Mouse (Mus musculus): ENCODE data around the gene Tnfrsf18. TPM values are rescaled to one million over a fixed set of nuclear protein-coding genes. Genes with fewer than 3 reads are reported as not detected.

Gene Tnfrsf18
- polyA plus RNA-seq, 1 experiment from 2014 or later = 2.7 TPM

DNA sequence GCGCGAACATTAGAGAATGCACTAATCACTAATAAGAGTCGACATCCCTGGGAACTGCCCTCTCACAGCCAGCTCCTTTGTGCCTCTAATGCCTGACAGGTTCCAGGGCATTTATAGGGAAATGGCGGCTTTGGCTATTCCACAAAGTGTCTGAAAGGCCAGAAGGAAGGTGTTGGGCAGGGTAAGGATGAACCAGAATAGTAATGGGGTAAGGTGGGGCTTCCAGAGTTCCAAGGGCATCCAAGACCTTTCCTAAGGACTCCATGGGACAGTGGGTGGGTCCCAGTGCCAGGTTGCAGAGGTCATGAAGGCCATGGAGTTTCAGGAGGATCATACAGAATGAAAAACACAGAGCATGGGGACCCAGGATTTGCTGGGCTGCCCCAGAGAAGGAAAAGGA lies 8.3 kb downstream of the Tnfrsf18 start:
- Histone ChIP-seq H3K4me1 (peaks cover 21% of the 10 kb centered on the region), H3K27ac (no peak overlapping the region), H3K36me3 (0 out of 2 replicates have a peak, but pooled peaks cover 2% of the 10 kb centered on the region), H3K9me3 (no peaks in the 10 kb centered on the region), H3K4me3 (no peak overlapping the region; the same call in 1 of the 2 replicates), H3K27me3 (peaks cover 22% of the 10 kb centered on the region), H3K4me2 (no peak overlapping the region), H3K9ac (no peak overlapping the region)
- 69% methylated on average over 4 of the region's 4 CpGs for WGBS
- ATAC-seq (ENCODE audit: borderline replicate concordance, extremely low read depth, low FRiP score, low TSS enrichment) = no peak

DNA sequence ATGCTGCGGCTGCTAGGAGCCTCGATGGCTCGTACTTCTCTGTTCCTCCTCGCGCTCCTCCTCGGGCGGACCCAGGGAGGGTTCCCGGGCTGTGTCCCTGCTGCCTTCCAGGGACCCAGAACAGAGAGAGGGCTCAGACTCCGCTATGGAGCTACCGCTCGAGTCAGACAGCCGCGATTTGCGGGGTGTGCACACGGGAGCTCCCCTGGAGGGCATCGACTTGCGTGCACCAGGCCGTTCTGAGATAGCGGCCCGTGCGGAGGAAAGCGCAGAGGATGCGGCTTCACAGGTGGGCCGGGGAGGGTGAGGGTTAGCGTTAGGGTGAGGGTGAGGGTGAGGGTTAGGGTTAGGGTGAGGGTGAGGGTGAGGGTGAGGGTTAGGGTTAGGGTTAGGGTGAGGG lies 8.9 kb downstream of the Tnfrsf18 start:
- Histone ChIP-seq H3K4me3 (peak overlapping the region; percentile 17; the same call in 1 of the 2 replicates), H3K27ac (no peak overlapping the region), H3K36me3 (no peaks in the 10 kb centered on the region), H3K9me3 (no peaks in the 10 kb centered on the region), H3K4me1 (peaks cover 21% of the 10 kb centered on the region), H3K4me2 (peak overlapping the region; percentile 19; the same call in 1 of the 2 replicates), H3K9ac (no peak overlapping the region), H3K27me3 (peaks cover 22% of the 10 kb centered on the region)
- ATAC-seq (ENCODE audit: borderline replicate concordance, extremely low read depth, low FRiP score, low TSS enrichment) = no peak
- 16% methylated on average over 25 of the region's 25 CpGs for WGBS

- 59% methylated on average over 5 of the region's 5 CpGs for WGBS
- no peak for ATAC-seq (ENCODE audit: borderline replicate concordance, extremely low read depth, low FRiP score, low TSS enrichment)
- H3K27me3 ChIP-seq = no peaks in the 10 kb centered on the region
- H3K36me3 ChIP-seq = no peaks in the 10 kb centered on the region
- no peak overlapping the region for H3K9ac ChIP-seq
- no peak overlapping the region for H3K27ac ChIP-seq
- no peak overlapping the region for H3K4me2 ChIP-seq
- H3K9me3 ChIP-seq = no peaks in the 10 kb centered on the region
- H3K4me3 ChIP-seq = no peak overlapping the region
- H3K4me1 ChIP-seq = no peaks in the 10 kb centered on the region
Observed at GRCm38 (mm10) chr4:156044754-156045153, 18.8 kb downstream of the Tnfrsf18 start.

GRCm38 (mm10) chr4:156049779-156050178 lies 23.8 kb downstream of the Tnfrsf18 start:
- Histone ChIP-seq H3K4me2 (no peak overlapping the region), H3K9me3 (no peaks in the 10 kb centered on the region), H3K9ac (no peak overlapping the region), H3K4me1 (peaks cover 5% of the 10 kb centered on the region; the same call in 1 of the 2 replicates), H3K4me3 (no peak overlapping the region), H3K27ac (no peak overlapping the region), H3K27me3 (no peaks in the 10 kb centered on the region), H3K36me3 (no peaks in the 10 kb centered on the region)
- 65% methylated on average over 3 of the region's 3 CpGs for WGBS
- no peak for ATAC-seq (ENCODE audit: borderline replicate concordance, extremely low read depth, low FRiP score, low TSS enrichment)

DNA sequence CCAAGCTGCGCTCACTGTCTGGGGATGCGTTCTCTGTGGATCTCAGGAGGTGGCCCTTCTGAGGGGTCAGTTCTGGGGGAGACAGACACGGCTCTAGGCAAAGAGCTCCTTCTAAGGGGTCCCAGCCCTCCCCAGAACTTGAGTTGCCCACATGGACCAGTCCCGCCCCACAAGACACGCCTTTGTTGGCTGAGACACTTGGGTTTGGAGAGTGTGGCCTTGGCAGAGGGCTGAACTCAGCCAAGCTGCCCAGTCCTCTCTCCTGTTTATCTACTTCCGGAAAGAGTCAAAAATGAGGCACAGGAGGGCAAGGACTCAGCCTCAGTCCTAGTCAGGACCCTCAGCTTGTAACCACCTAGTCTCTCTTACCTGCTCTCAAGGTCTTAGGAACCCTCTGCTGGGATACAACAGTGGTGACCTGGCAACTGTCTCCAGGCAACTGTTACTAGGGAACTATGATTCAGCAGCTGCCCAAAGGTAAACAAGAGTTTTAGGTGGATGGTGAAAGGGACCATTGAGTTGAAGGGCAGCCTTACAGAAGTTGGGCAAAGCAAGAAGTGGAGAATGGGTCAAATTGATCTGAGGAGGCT lies 24.5 kb downstream of the Tnfrsf18 start:
- no peak overlapping the region for H3K4me3 ChIP-seq

GRCm38 (mm10) chr4:156053113-156053512 lies 27.1 kb downstream of the Tnfrsf18 start:
- ATAC-seq (ENCODE audit: borderline replicate concordance, extremely low read depth, low FRiP score, low TSS enrichment) = no peak
- no peaks in the 10 kb centered on the region for H3K9me3 ChIP-seq
- no peak overlapping the region for H3K4me2 ChIP-seq
- 70% methylated on average over 4 of the region's 4 CpGs for WGBS
- no peaks in the 10 kb centered on the region for H3K36me3 ChIP-seq
- no peak overlapping the region for H3K4me3 ChIP-seq
- no peak overlapping the region for H3K27ac ChIP-seq
- H3K27me3 ChIP-seq = no peaks in the 10 kb centered on the region
- H3K9ac ChIP-seq = no peak overlapping the region
- peaks cover 12% of the 10 kb centered on the region; the same call in 1 of the 2 replicates for H3K4me1 ChIP-seq

More for the DNA sequence above, 24.5 kb downstream of the Tnfrsf18 start:
- H3K9ac ChIP-seq = no peak overlapping the region
- H3K36me3 ChIP-seq = no peaks in the 10 kb centered on the region
- H3K27me3 ChIP-seq = no peaks in the 10 kb centered on the region
- WGBS = 42% methylated on average over 6 of the region's 6 CpGs
- H3K27ac ChIP-seq = no peak overlapping the region
- peak; percentile 28; the same call in 1 of the 2 replicates for ATAC-seq (ENCODE audit: borderline replicate concordance, extremely low read depth, low FRiP score, low TSS enrichment)
- no peaks in the 10 kb centered on the region for H3K9me3 ChIP-seq
- peaks cover 10% of the 10 kb centered on the region; the same call in 1 of the 2 replicates for H3K4me1 ChIP-seq
- no peak overlapping the region for H3K4me2 ChIP-seq

- no peak overlapping the region for H3K4me2 ChIP-seq
- no peak for ATAC-seq (ENCODE audit: borderline replicate concordance, extremely low read depth, low FRiP score, low TSS enrichment)
- no peaks in the 10 kb centered on the region for H3K27me3 ChIP-seq
- no peaks in the 10 kb centered on the region for H3K9me3 ChIP-seq
- no peak overlapping the region for H3K4me3 ChIP-seq
- no peaks in the 10 kb centered on the region for H3K36me3 ChIP-seq
- WGBS = 73% methylated on average over 4 of the region's 4 CpGs
- H3K27ac ChIP-seq = no peak overlapping the region
- H3K4me1 ChIP-seq = peaks cover 12% of the 10 kb centered on the region; the same call in 1 of the 2 replicates
- no peak overlapping the region for H3K9ac ChIP-seq
Observed at GRCm38 (mm10) chr4:156054130-156054529, 28.2 kb downstream of the Tnfrsf18 start.

GRCm38 (mm10) chr4:156054606-156055005 lies 28.6 kb downstream of the Tnfrsf18 start:
- H3K27me3 ChIP-seq = no peaks in the 10 kb centered on the region
- H3K4me3 ChIP-seq = no peak overlapping the region
- H3K9ac ChIP-seq = no peak overlapping the region
- H3K36me3 ChIP-seq = no peaks in the 10 kb centered on the region
- H3K4me2 ChIP-seq = no peak overlapping the region
- H3K9me3 ChIP-seq = no peaks in the 10 kb centered on the region
- peaks cover 12% of the 10 kb centered on the region; the same call in 1 of the 2 replicates for H3K4me1 ChIP-seq
- H3K27ac ChIP-seq = no peak overlapping the region
- WGBS = 90% methylated on average over 6 of the region's 6 CpGs
- no peak for ATAC-seq (ENCODE audit: borderline replicate concordance, extremely low read depth, low FRiP score, low TSS enrichment)

- no peak overlapping the region for H3K9ac ChIP-seq
- no peak overlapping the region for H3K4me2 ChIP-seq
- 74% methylated on average over 5 of the region's 5 CpGs for WGBS
- peaks cover 15% of the 10 kb centered on the region; the same call in 1 of the 2 replicates for H3K4me1 ChIP-seq
- H3K4me3 ChIP-seq = no peak overlapping the region
- no peak overlapping the region for H3K27ac ChIP-seq
- no peaks in the 10 kb centered on the region for H3K27me3 ChIP-seq
- no peak for ATAC-seq (ENCODE audit: borderline replicate concordance, extremely low read depth, low FRiP score, low TSS enrichment)
- H3K9me3 ChIP-seq = no peaks in the 10 kb centered on the region
- no peaks in the 10 kb centered on the region for H3K36me3 ChIP-seq
Observed at GRCm38 (mm10) chr4:156055173-156055572, 29.2 kb downstream of the Tnfrsf18 start.

DNA sequence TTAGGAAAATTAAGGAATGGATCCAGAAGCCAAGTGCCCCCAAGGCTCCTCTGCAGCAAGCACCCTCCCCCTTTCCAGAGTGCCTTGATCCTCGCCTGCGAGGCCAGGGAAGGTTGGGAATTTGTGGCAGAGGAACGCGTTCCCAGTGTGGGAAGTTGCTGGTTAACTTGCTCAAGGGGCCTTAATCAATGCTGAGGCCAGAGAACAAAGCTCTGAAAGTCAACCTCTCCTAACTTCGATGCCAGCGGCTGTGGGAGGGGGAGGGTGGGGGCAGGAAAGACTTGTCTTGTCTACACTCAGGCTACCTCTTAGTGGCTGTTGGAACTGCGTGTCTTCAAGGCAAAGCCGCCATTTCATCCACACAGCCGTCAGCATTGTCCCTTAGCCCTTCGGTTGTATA lies 31.7 kb downstream of the Tnfrsf18 start:
- Histone ChIP-seq H3K9ac (peak overlapping the region; percentile 31; the same call in 1 of the 2 replicates), H3K27me3 (no peaks in the 10 kb centered on the region), H3K4me3 (peak overlapping the region; percentile 46), H3K4me2 (peak overlapping the region; percentile 49), H3K27ac (peak overlapping the region; percentile 55), H3K9me3 (no peaks in the 10 kb centered on the region), H3K4me1 (peaks cover 11% of the 10 kb centered on the region; the same call in 1 of the 2 replicates), H3K36me3 (no peaks in the 10 kb centered on the region)
- WGBS = 46% methylated on average over 10 of the region's 10 CpGs
- no peak for ATAC-seq (ENCODE audit: borderline replicate concordance, extremely low read depth, low FRiP score, low TSS enrichment)

- H3K9ac ChIP-seq = peak overlapping the region; percentile 55
- peak overlapping the region; percentile 46 for H3K4me3 ChIP-seq
- WGBS = 55% methylated on average over 9 of the region's 9 CpGs
- H3K27ac ChIP-seq = peak overlapping the region; percentile 96
- H3K9me3 ChIP-seq = no peaks in the 10 kb centered on the region
- peak overlapping the region; percentile 49 for H3K4me2 ChIP-seq
- ATAC-seq (ENCODE audit: borderline replicate concordance, extremely low read depth, low FRiP score, low TSS enrichment) = no peak
- no peaks in the 10 kb centered on the region for H3K27me3 ChIP-seq
- peaks cover 15% of the 10 kb centered on the region; the same call in 1 of the 2 replicates for H3K4me1 ChIP-seq
- no peaks in the 10 kb centered on the region for H3K36me3 ChIP-seq
Observed at GRCm38 (mm10) chr4:156058826-156059225, 32.9 kb downstream of the Tnfrsf18 start.

DNA sequence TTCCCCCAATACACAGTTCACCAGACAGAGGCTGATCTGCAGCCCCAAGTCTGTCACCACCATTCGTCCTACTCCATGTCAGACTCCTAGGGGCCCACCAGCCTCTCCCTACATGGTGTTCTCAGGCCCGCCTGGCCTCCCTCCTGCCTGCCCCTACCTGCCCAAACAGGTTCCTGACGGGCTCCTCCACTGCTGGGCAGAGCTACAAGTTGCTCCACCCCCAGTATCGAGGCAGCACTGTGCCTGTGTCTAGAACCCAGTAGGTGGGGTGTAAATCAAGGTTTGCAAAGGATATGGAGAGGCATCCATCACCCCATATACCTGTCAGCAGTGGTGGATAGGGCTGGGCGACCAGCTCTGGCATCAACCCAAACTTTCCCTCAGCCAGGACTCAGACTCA lies 33.3 kb downstream of the Tnfrsf18 start, which contains the start of gene Ttll10:
Ttll10 (minus strand) TSS at position 154 of the 400 bp plus-strand sequence.
- whole genome bisulfite sequencing = 30% methylated on average over 5 of the region's 5 CpGs
- Histone ChIP-seq H3K4me1 (peaks cover 19% of the 10 kb centered on the region; the same call in 1 of the 2 replicates), H3K9ac (peak within 1 kb of the TSS; percentile 55), H3K9me3 (no peaks in the 10 kb centered on the region), H3K27ac (peak within 1 kb of the TSS; percentile 96), H3K36me3 (no peaks in the 10 kb centered on the region), H3K4me2 (peak within 1 kb of the TSS; percentile 49), H3K4me3 (peak within 1 kb of the TSS; percentile 46), H3K27me3 (no peaks in the 10 kb centered on the region)
- ATAC-seq (ENCODE audit: borderline replicate concordance, extremely low read depth, low FRiP score, low TSS enrichment) = peak; percentile 83

All from lung, embryonic 15.5 days (tissue).